Mouse (Mus musculus): Measurements from ENCODE around the gene Nppc. TPM values are rescaled to one million over a fixed set of nuclear protein-coding genes. Genes with fewer than 3 reads are reported as not detected.

Nppc gene
- 0.63 TPM for polyA plus RNA-seq (2014; fragmentation: Illumina TruSeq; extraction: RNeasy Lipid Tissue Mini Kit (QIAGEN cat#74804); ENCODE audit: low read depth, low replicate concordance)

DNA sequence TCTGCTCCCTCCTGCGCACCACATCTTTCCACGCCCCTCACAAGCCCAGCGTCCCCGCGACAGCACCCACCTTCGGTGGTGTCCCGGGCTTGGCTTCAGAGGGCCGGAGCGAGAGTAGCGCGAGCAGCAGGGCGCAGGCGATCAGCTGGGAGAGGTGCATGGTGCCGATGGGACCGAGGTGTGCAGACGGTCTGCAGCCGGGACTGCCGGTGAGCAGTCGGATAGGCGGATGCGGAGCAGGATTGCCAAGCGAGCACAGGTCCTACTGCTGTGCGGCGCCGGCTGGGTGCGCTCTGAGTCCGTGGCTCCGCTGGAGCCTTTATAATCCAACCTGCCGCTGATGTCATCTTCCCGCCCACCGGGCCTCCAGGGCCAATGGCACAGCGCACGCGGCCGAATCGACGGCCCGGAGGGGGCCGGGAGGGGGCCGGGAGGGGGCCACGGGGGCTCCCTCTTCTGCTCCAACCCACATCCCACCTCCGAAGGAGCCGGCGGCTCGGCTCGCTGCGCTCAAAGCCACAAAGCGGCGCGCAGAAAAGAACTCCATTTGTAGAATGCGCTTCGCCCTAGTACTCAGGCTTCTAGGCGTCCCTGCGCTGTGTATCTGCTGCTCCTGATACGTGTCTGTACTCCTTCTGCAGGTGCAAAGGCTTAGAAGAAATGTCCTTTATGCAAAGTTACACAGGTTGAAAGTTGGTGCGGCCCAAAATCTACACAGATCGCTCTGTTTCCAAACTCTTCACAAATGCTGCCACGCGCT lies at the start of gene Nppc:
TSS of gene Nppc (minus strand) at position 293 of the 760 bp plus-strand sequence.

DNA sequence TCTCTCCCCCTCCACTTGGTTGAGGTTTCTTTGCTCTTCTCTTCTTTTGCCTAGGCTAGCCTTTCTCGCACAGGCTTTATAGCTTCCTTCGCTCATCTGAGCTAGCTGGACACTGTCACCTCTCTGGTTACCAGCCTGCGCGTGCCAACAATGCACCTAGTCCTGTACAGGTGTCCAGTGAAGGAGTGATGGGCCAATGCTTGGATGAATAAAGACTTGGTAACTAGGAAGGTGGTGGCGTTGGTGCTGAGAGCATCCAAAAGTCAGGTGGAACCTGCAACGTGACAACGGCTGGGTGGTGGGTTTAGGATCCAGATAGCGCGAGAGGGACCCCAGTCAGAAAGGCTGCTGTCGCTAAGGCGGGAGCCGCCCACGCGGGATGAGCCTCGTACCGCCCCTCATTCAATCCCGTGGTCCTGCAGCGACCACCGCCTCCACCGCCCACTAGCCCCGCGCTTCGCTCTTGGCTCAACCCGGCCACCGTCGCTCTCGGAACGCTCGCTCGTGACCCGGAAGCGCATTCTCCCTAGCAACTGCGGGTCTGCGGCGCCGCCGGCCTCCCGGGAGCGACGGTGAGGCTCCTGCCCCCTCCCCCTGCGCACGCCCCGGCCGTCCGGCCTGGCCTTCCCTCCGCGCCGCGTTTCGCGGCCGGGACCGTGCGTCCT lies 33.1 kb upstream of the Nppc start, which contains the start of gene Dis3l2:
TSS of gene Dis3l2 (plus strand) at position 509 of the 665 bp plus-strand sequence.

Other genes starting within 250 kb of the Nppc start
- not detected for gene Nmur1, start 244.3 kb downstream of the Nppc start, polyA plus RNA-seq (2014; fragmentation: Illumina TruSeq; extraction: RNeasy Lipid Tissue Mini Kit (QIAGEN cat#74804); ENCODE audit: low read depth, low replicate concordance)
- gene Tex44, start 244.2 kb downstream of the Nppc start, polyA plus RNA-seq (2014; fragmentation: Illumina TruSeq; extraction: RNeasy Lipid Tissue Mini Kit (QIAGEN cat#74804); ENCODE audit: low read depth, low replicate concordance): not detected
- 347 TPM for gene Ptma, start 143.8 kb downstream of the Nppc start, polyA plus RNA-seq (2014; fragmentation: Illumina TruSeq; extraction: RNeasy Lipid Tissue Mini Kit (QIAGEN cat#74804); ENCODE audit: low read depth, low replicate concordance)
- gene Pde6d, start 87.9 kb downstream of the Nppc start, polyA plus RNA-seq (2014; fragmentation: Illumina TruSeq; extraction: RNeasy Lipid Tissue Mini Kit (QIAGEN cat#74804); ENCODE audit: low read depth, low replicate concordance): 41.1 TPM
- 10.8 TPM for gene Cops7b, start 87.7 kb downstream of the Nppc start, polyA plus RNA-seq (2014; fragmentation: Illumina TruSeq; extraction: RNeasy Lipid Tissue Mini Kit (QIAGEN cat#74804); ENCODE audit: low read depth, low replicate concordance)
- 8.7 TPM for gene Dis3l2, start 33.2 kb upstream of the Nppc start, polyA plus RNA-seq (2014; fragmentation: Illumina TruSeq; extraction: RNeasy Lipid Tissue Mini Kit (QIAGEN cat#74804); ENCODE audit: low read depth, low replicate concordance)

Measured in heart, adult 10 weeks (tissue).